Mouse (Mus musculus): Measurements from ENCODE around the gene B9d1.

B9d1 gene

DNA sequence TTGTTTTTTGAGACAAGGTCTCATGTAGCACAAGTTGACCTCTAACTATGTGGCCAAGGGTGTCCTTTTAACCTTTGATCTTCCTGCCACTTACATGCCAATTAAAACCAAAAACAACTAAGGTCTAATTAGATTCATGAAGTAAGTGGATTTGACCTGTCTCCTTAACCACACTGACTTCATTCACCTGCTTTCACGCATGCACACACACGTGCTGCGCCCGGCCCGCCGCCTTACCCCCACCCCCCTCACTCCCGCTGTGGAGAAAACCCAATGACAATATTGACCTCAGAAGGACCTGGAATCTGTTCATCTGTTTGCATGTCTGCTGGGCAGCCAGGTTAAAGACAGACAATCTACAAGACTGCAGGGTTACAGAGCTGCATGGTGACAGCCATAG lies 35.7 kb downstream of the B9d1 start:
- no peak for DNase-seq (ENCODE audit: low spot score in 2 of 2)

GRCm38 (mm10) chr11:61541106-61541505 lies 36.2 kb downstream of the B9d1 start:
- no peak for DNase-seq (ENCODE audit: low spot score in 2 of 2)

DNA sequence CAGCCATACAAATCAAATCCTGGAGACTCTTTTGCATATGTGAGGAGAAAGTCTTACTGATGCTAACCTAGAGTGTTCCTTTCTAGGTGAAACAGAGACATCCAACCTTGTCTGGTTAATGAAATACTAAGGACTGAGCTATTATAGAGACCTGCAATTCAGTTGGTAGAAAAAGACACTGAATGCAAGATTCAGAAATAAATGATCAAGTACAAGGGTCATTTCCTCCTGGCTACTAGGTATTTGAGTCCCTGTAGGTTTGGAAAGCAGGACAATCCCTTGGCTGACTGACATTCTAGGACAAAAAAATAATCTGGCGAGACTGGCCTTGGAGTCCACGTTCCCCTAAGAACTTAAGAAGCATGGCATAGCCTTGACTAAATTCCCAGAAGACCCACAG lies 40.6 kb downstream of the B9d1 start:
- no peak for DNase-seq (ENCODE audit: low spot score in 2 of 2)

- DNase-seq (ENCODE audit: low spot score in 2 of 2) = no peak
These were observed 41.5 kb downstream of the B9d1 start for GRCm38 (mm10) chr11:61546452-61546851.

DNA sequence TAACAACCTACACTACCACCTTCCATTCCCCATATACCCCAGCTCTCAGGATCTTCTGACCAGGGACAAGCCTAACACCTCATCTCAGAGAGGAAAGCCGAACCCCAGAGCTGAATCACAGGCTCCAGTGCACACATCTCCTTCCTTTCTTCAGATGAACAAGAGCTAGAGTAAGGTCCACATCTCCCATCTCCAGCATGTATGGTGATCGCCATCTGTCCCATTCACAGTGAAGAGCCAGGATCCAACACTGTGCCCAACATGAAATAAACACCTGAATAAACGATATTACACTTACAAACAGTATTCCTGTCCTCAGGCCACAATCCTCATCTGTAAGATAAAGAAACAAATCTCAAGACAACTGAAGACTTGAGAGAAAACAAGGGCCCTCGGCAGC lies 42.8 kb downstream of the B9d1 start:
- no peak for DNase-seq (ENCODE audit: low spot score in 2 of 2)

GRCm38 (mm10) chr11:61550631-61551030 lies 45.7 kb downstream of the B9d1 start:
- DNase-seq (ENCODE audit: low spot score in 2 of 2) = no peak

DNA sequence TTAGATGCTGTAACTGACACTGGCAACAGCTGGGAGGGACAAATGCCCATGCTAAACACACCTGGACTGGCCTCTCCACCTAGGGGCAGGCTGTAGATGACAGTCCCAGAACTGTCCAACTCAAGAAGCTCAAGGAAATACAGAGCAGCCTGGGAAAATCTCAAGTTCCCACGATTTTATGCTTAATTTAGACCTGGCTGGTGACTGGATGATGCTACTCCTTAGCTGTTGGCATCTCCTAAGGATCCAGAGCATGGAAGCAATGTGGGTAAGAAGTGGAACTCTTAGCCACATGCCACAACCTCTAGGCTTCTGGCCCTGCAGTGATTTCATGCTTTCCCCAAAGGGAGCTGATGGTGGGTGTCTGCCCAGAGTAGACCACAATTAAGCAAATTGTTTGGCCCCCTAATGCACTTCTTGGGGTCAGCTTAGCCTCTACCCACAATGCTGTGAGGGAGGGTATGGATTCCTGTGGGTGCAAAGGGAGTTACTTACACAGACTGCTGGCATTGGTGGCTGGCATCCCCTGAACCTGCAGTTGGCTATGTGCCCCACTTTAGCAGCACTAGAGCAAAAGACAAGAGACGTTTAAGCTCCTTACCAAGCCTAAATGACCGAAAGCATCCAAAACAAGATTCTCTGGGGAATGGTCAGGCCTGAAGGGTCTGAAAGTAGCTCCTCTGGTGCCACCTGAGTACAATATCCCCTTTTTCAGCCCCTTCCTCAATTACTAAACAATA lies 48.2 kb downstream of the B9d1 start:
- no peak for DNase-seq (ENCODE audit: low spot score in 2 of 2)

GRCm38 (mm10) chr11:61559572-61559971 lies 54.6 kb downstream of the B9d1 start:
- DNase-seq (ENCODE audit: low spot score in 2 of 2) = no peak

DNA sequence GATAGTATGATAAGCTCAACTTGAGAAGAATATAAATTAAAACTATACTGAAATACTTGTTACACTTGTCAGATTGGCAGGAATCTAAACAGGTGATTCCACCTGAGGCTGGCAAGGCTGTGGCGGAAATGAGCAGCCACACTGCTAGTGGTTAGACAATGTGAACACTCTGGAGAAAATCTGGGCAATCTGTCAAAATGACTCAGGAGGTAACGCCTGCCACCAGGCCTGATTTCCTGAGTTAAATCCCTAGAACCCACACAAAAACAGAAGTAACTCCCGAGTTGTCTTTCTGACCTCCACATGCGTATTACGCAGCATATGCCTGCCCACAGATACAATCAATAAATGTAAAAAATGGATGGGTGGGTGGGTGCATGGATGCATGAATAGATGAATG lies 57.5 kb downstream of the B9d1 start:
- DNase-seq (ENCODE audit: low spot score in 2 of 2) = no peak

Data from frontal cortex, postnatal 14 days (tissue).